Mouse (Mus musculus) testis, adult 2 months (tissue): Measurements from ENCODE around the gene Sephs2.

Source experiments
- CTCF ChIP-seq: fragments of 200-500 bp; IDR thresholded peaks from 2 replicates; pipeline ENCODE4 v1.5.1; 2012; ENCODE audit warnings: low read depth, mild to moderate bottlenecking, inconsistent platforms, low read length, moderate library complexity; ENCODE audit not compliant: control insufficient read depth, insufficient read depth, insufficient replicate concordance
- POLR2A ChIP-seq: fragments of 200-500 bp; IDR thresholded peaks from 2 replicates; pipeline ENCODE4 v1.6.1; 2012; ENCODE audit warnings: low read depth, mild to moderate bottlenecking, inconsistent platforms, low read length, moderate library complexity; ENCODE audit not compliant: control insufficient read depth

- TF ChIP-seq CTCF: no peak
- TF ChIP-seq POLR2A: no peak
Observed at GRCm38 (mm10) chr7:127321106-127321505, 47.3 kb upstream of the Sephs2 start.
